Mouse (Mus musculus) brain, embryonic 14.5 days (tissue): ENCODE measurements at regions not wholly inside any gene's neighbourhood (a gene's known extent, or its start where the extent isn't known, plus 50 kb on each side); places are given as distances from the start of the nearest gene placed in this dataset.
A peak's percentile ranks its signal among the peaks of the same experiment; 100 is the strongest.

ENCODE experiments used
- DNase-seq: peaks from one replicate; pipeline ENCODE4 v3.0.0-alpha.2; 2011; ENCODE audit warnings: low read depth
- CTCF ChIP-seq: fragments of 200-500 bp; IDR thresholded peaks from 2 replicates; pipeline ENCODE4 v1.5.1; 2012; ENCODE audit warnings: inconsistent platforms, mild to moderate bottlenecking, moderate library complexity, borderline replicate concordance; ENCODE audit not compliant: insufficient read depth, insufficient read length; ENCODE audit errors: extremely low read depth
- POLR2A ChIP-seq: fragments of 200-500 bp; IDR thresholded peaks from 2 replicates; pipeline ENCODE4 v1.6.1; 2012; ENCODE audit warnings: mild to moderate bottlenecking, inconsistent platforms, borderline replicate concordance; ENCODE audit not compliant: poor library complexity, insufficient read depth, insufficient read length, severe bottlenecking; ENCODE audit errors: extremely low read depth

DNA sequence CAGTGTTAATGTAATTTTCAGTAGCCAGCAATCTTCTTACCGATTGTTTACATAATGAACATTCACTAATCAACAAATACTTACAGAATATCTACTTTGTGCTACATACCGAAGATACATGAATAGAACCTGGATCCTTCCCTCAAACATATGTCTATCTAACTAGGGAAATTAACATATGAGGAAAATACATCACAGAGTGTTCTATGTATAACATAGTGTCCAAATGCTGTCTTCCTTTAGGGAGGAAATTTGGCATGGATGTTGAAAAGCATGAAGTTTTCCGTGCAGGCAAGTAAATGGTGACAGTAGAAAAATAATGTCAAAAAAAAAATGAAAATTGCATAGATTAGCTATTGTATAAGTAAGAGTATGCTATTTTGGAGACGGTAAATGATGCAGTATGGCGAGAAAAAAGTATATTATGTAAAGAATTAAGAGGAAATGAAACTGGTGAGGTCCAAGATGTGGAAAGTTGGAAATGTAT is 392.8 kb upstream of the Brinp1 start:
- no peak for DNase-seq
- TF ChIP-seq CTCF (no peak), POLR2A (no peak)

DNA sequence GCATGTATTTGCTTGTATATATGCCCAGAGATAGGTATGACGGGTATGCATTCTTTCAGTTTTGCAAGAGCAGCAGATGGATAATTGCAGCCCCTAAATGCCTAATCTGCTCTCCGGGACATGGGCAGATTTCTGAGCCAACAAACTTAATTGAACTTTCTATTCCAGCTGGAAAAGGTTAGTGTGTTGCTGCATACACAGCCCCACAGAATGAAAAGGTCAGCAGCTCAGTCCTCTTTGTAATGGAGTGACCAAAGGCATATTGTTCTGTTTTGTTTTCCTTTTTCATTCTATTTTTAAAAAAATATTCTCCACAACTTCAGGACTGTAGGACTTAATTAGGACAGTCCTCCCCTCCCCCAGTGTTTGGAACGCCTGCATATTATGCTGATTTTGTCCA is 373.4 kb upstream of the Brinp1 start:
- peak; percentile 13 for DNase-seq
- no peak for TF ChIP-seq CTCF
- TF ChIP-seq POLR2A: no peak
